Mouse (Mus musculus): ENCODE results near the gene Syne1. TPM values are rescaled to one million over a fixed set of nuclear protein-coding genes. Genes with fewer than 3 reads are reported as not detected.

Gene Syne1
- polyA plus RNA-seq, 1 experiment from 2014 or later, result 7.9 TPM

GRCm38 (mm10) chr10:5288716-5289574 lies 262.3 kb downstream of the Syne1 start:
- H3K4me2 ChIP-seq, result peak overlapping the region; percentile 60
- H3K4me1 ChIP-seq (ENCODE audit: insufficient read depth), result 0 out of 2 replicates have a peak, but pooled peaks cover 4% of the 10 kb centered on the region
- H3K4me3 ChIP-seq (ENCODE audit: low read depth, low read length), result peak overlapping the region; percentile 34
- peak; percentile 89 for DNase-seq
- no peaks in the 10 kb centered on the region; the same call in 1 of the 2 replicates for H3K9me3 ChIP-seq (ENCODE audit: low read depth, low read length)
- no peaks in the 10 kb centered on the region for H3K36me3 ChIP-seq (ENCODE audit: insufficient read depth)
- H3K27ac ChIP-seq (ENCODE audit: low read depth), result peak overlapping the region; percentile 97
- peak overlapping the region; percentile 55 for H3K9ac ChIP-seq
- 13% methylated on average over 19 of the region's 19 CpGs for WGBS
- peak; percentile 57 for TF ChIP-seq CTCF (IDR thresholded peaks at IDR 0.05; ENCODE audit: low read depth)
- H3K27me3 ChIP-seq (ENCODE audit: insufficient read depth, low read length), result no peaks in the 10 kb centered on the region
- peak; percentile 93 for ATAC-seq (ENCODE audit: insufficient read depth)

GRCm38 (mm10) chr10:5288262-5288661 lies 263.0 kb downstream of the Syne1 start:
- no peak for TF ChIP-seq CTCF (IDR thresholded peaks at IDR 0.05; ENCODE audit: low read depth)
- no peaks in the 10 kb centered on the region for H3K36me3 ChIP-seq (ENCODE audit: insufficient read depth)
- 21% methylated on average over 6 of the region's 6 CpGs for WGBS
- peak overlapping the region; percentile 55; the same call in 1 of the 2 replicates for H3K9ac ChIP-seq
- peak overlapping the region; percentile 97 for H3K27ac ChIP-seq (ENCODE audit: low read depth)
- H3K9me3 ChIP-seq (ENCODE audit: low read depth, low read length), result no peaks in the 10 kb centered on the region; the same call in 1 of the 2 replicates
- H3K4me1 ChIP-seq (ENCODE audit: insufficient read depth), result 0 out of 2 replicates have a peak, but pooled peaks cover 4% of the 10 kb centered on the region
- H3K4me3 ChIP-seq (ENCODE audit: low read depth, low read length), result peak overlapping the region; percentile 34
- ATAC-seq (ENCODE audit: insufficient read depth) (peak; percentile 66), DNase-seq (peak; percentile 85)
- no peaks in the 10 kb centered on the region for H3K27me3 ChIP-seq (ENCODE audit: insufficient read depth, low read length)
- H3K4me2 ChIP-seq, result peak overlapping the region; percentile 60

DNA sequence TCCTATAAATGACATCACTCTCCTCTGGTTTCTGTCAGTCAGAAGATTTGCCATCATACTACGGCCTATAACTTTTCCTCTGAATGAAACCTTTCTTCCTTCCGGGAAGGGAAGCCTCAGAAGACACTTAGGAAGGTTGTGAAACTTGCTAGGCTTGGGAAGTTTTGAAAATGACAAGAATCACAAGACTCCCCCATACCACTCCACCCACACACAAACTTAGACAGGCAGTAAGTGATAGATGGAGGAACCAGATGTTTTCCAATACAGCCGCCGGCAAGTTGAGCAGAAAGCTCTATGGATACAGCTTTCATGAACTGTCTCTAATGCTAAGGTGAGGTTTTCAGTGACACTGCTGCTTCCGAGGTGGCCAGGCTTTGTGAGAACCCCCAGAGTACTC lies 275.5 kb downstream of the Syne1 start:
- Histone ChIP-seq H3K9ac (no peak overlapping the region), H3K36me3 (ENCODE audit: insufficient read depth) (no peaks in the 10 kb centered on the region), H3K4me3 (ENCODE audit: low read depth, low read length) (no peak overlapping the region), H3K27ac (ENCODE audit: low read depth) (no peak overlapping the region), H3K27me3 (ENCODE audit: insufficient read depth, low read length) (no peaks in the 10 kb centered on the region), H3K4me1 (ENCODE audit: insufficient read depth) (no peaks in the 10 kb centered on the region), H3K9me3 (ENCODE audit: low read depth, low read length) (no peaks in the 10 kb centered on the region), H3K4me2 (no peak overlapping the region)
- DNase-seq, result peak; percentile 37
- ATAC-seq (ENCODE audit: insufficient read depth), result peak; percentile 14; the same call in 1 of the 2 replicates
- WGBS, result 51% methylated on average over 5 of the region's 5 CpGs
- no peak for TF ChIP-seq CTCF (IDR thresholded peaks at IDR 0.05; ENCODE audit: low read depth)

DNA sequence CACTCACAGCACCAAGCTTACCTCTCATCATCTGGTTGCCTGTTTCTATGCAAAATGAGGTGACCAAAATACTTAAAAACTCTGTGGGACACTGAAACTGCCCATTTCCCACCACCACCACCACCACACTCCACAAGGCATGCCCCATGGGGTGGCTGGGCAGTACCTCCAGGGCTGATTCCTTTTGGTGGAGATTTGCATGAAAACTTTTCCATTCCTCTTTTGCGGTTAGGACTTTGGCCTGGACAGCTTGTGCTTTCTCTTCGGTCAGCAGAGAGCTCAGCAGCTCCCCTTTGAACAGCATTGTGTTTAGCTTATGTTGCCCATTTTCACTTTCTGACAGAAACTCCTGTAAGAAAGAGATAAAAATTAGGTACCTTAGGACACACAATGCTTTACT lies 280.6 kb downstream of the Syne1 start:
- no peak for TF ChIP-seq CTCF (IDR thresholded peaks at IDR 0.05; ENCODE audit: low read depth)

DNA sequence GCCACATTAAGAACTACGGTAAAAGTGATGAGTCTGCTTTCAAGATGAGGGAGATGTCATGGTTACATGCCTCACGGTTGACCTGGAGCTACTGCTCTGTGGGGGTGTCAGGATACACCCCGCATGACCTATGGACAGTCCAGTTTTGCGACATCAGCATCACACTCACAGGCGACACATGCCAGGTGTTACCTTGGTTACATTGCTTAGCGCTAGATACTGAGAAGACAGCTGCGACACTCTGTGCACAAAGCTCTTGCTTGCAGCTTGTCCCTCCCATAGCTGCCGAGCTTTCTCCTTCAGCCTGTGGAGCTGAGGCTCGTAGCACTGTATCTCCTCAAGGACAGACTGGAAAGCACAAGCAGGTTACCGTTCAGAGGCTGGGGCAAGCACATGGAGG lies 286.9 kb downstream of the Syne1 start:
- ATAC-seq (ENCODE audit: insufficient read depth) (no peak), DNase-seq (no peak)
- H3K4me2 ChIP-seq, result no peak overlapping the region
- H3K27me3 ChIP-seq (ENCODE audit: insufficient read depth, low read length), result no peaks in the 10 kb centered on the region
- H3K36me3 ChIP-seq (ENCODE audit: insufficient read depth), result 0 out of 2 replicates have a peak, but pooled peaks cover under 1% of the 10 kb centered on the region
- no peak overlapping the region for H3K9ac ChIP-seq
- H3K27ac ChIP-seq (ENCODE audit: low read depth), result no peak overlapping the region
- no peaks in the 10 kb centered on the region for H3K4me1 ChIP-seq (ENCODE audit: insufficient read depth)
- no peak for TF ChIP-seq CTCF (IDR thresholded peaks at IDR 0.05; ENCODE audit: low read depth)
- 39% methylated on average over 10 of the region's 10 CpGs for WGBS
- H3K4me3 ChIP-seq (ENCODE audit: low read depth, low read length), result no peak overlapping the region
- no peaks in the 10 kb centered on the region for H3K9me3 ChIP-seq (ENCODE audit: low read depth, low read length)

More for the DNA sequence above, 280.6 kb downstream of the Syne1 start:
- no peaks in the 10 kb centered on the region for H3K4me1 ChIP-seq (ENCODE audit: insufficient read depth)
- H3K36me3 ChIP-seq (ENCODE audit: insufficient read depth), result 0 out of 2 replicates have a peak, but pooled peaks cover 3% of the 10 kb centered on the region
- no peak overlapping the region for H3K9ac ChIP-seq
- no peak overlapping the region for H3K4me2 ChIP-seq
- DNase-seq (no peak), ATAC-seq (ENCODE audit: insufficient read depth) (no peak)
- H3K4me3 ChIP-seq (ENCODE audit: low read depth, low read length), result no peak overlapping the region
- H3K27me3 ChIP-seq (ENCODE audit: insufficient read depth, low read length), result no peaks in the 10 kb centered on the region
- H3K9me3 ChIP-seq (ENCODE audit: low read depth, low read length), result no peaks in the 10 kb centered on the region
- no peak overlapping the region for H3K27ac ChIP-seq (ENCODE audit: low read depth)
- 74% methylated on average over 2 of the region's 2 CpGs for WGBS

- H3K4me2 ChIP-seq, result no peak overlapping the region
- whole genome bisulfite sequencing, result 60% methylated on average over 8 of the region's 8 CpGs
- DNase-seq (no peak), ATAC-seq (ENCODE audit: insufficient read depth) (no peak)
- H3K9me3 ChIP-seq (ENCODE audit: low read depth, low read length), result no peaks in the 10 kb centered on the region
- H3K27me3 ChIP-seq (ENCODE audit: insufficient read depth, low read length), result no peaks in the 10 kb centered on the region
- H3K27ac ChIP-seq (ENCODE audit: low read depth), result no peak overlapping the region
- no peak overlapping the region for H3K9ac ChIP-seq
- no peak overlapping the region for H3K4me3 ChIP-seq (ENCODE audit: low read depth, low read length)
- H3K36me3 ChIP-seq (ENCODE audit: insufficient read depth), result peaks cover 13% of the 10 kb centered on the region; the same call in 1 of the 2 replicates
- no peak for TF ChIP-seq CTCF (IDR thresholded peaks at IDR 0.05; ENCODE audit: low read depth)
- no peaks in the 10 kb centered on the region for H3K4me1 ChIP-seq (ENCODE audit: insufficient read depth)
Measured at GRCm38 (mm10) chr10:5262636-5263035, 288.6 kb downstream of the Syne1 start.

- H3K4me2 ChIP-seq, result no peak overlapping the region
- no peak for TF ChIP-seq CTCF (IDR thresholded peaks at IDR 0.05; ENCODE audit: low read depth)
- ATAC-seq (ENCODE audit: insufficient read depth) (no peak), DNase-seq (no peak)
- H3K9ac ChIP-seq, result no peak overlapping the region
- no peaks in the 10 kb centered on the region for H3K4me1 ChIP-seq (ENCODE audit: insufficient read depth)
- no peak overlapping the region for H3K4me3 ChIP-seq (ENCODE audit: low read depth, low read length)
- H3K27ac ChIP-seq (ENCODE audit: low read depth), result no peak overlapping the region
- no peaks in the 10 kb centered on the region; the same call in 1 of the 2 replicates for H3K9me3 ChIP-seq (ENCODE audit: low read depth, low read length)
- no peaks in the 10 kb centered on the region for H3K27me3 ChIP-seq (ENCODE audit: insufficient read depth, low read length)
- peaks cover 28% of the 10 kb centered on the region; the same call in 1 of the 2 replicates for H3K36me3 ChIP-seq (ENCODE audit: insufficient read depth)
Measured at GRCm38 (mm10) chr10:5256686-5257085, 294.6 kb downstream of the Syne1 start.

All from lung, embryonic 14.5 days (tissue).